Mouse (Mus musculus) heart, embryonic 16.5 days (tissue): ENCODE data around the gene 1810024B03Rik. TPM values are rescaled to one million over a fixed set of nuclear protein-coding genes. Genes with fewer than 3 reads are reported as not detected.
A peak's percentile ranks its signal among the peaks of the same experiment; 100 is the strongest.
"Not testable (repeated sequence)": the region's sequence is repeated elsewhere in the genome, so short reads cannot be mapped to it uniquely, and the experiment has no call there.

Source experiments
- ATAC-seq: fragments of 200-750 bp; cut with Nextera tagmentation; replicated peaks from 2 replicates; pipeline ENCODE4 v1.8.0; 2017; ENCODE audit warnings: moderate number of reproducible peaks; ENCODE audit not compliant: insufficient read depth, low FRiP score; ENCODE audit errors: extremely low read depth
- H3K27ac ChIP-seq: fragments of 300-500 bp; sonication (generic); 2 replicates; pipeline ENCODE4 v1.5.1; 2014; ENCODE audit warnings: mild to moderate bottlenecking, low read length, control low read depth, moderate library complexity
- H3K27me3 ChIP-seq: fragments of 300-500 bp; sonication (generic); 2 replicates; pipeline ENCODE4 v1.6.1; 2014; ENCODE audit warnings: low read length, mixed read lengths; ENCODE audit not compliant: control insufficient read depth, insufficient read depth
- H3K36me3 ChIP-seq: fragments of 300-500 bp; sonication (generic); 2 replicates; pipeline ENCODE4 v1.6.1; 2014; ENCODE audit not compliant: control insufficient read depth, insufficient read depth
- H3K4me1 ChIP-seq: fragments of 300-500 bp; sonication (generic); 2 replicates; pipeline ENCODE4 v1.6.1; 2014; ENCODE audit warnings: low read length, mixed read lengths; ENCODE audit not compliant: control insufficient read depth, insufficient read depth
- H3K4me2 ChIP-seq: fragments of 300-500 bp; sonication (generic); 2 replicates; pipeline ENCODE4 v1.6.1; 2014; ENCODE audit warnings: low read depth, mild to moderate bottlenecking, control low read depth, low read length
- H3K4me3 ChIP-seq: fragments of 300-500 bp; sonication (generic); 2 replicates; pipeline ENCODE4 v1.5.1; 2014; ENCODE audit warnings: mild to moderate bottlenecking, control low read depth, low read length
- H3K9ac ChIP-seq: fragments of 300-500 bp; sonication (generic); 2 replicates; pipeline ENCODE4 v1.6.1; 2014; ENCODE audit warnings: low read length, control low read depth
- H3K9me3 ChIP-seq: fragments of 300-500 bp; sonication (generic); replicated peaks from 2 replicates; pipeline ENCODE4 v1.6.1; 2016; ENCODE audit warnings: low read length; ENCODE audit not compliant: control insufficient read depth
- WGBS: fragments of 180-500 bp; shearing (Covaris S2); extraction: QIAGEN DNeasy Blood & Tissue Kit; methylation state at CpG from one replicate; pipeline ENCODE4 v1.1.7; 2014; 5-methylcytosine and 5-hydroxymethylcytosine counted together
- polyA plus RNA-seq: library from polyadenylated mRNA; unstranded; fragments of >200 nt; fragmentation: Nextera tagmentation; extraction: Ambion mirVana; gene quantifications from 2 replicates; pipeline ENCODE4 v1.2.1, GENCODE M21; 2015

1810024B03Rik gene
- polyA plus RNA-seq, 1 experiment from 2014 or later, result 0.93 TPM

- Histone ChIP-seq H3K4me2 (no peak overlapping the region), H3K9me3 (no peaks in the 10 kb centered on the region), H3K9ac (no peak overlapping the region), H3K4me1 (peaks cover 8% of the 10 kb centered on the region), H3K27me3 (no peaks in the 10 kb centered on the region), H3K4me3 (no peak overlapping the region), H3K27ac (no peak overlapping the region), H3K36me3 (no peaks in the 10 kb centered on the region)
- no peak for ATAC-seq
- 25% methylated on average over 3 of the region's 3 CpGs for WGBS
Observed at GRCm38 (mm10) chr2:127204932-127205331, 3.1 kb downstream of the 1810024B03Rik start.

- no peaks in the 10 kb centered on the region; the same call in 1 of the 2 replicates for H3K27me3 ChIP-seq
- no peak overlapping the region for H3K9ac ChIP-seq
- no peaks in the 10 kb centered on the region for H3K4me1 ChIP-seq
- H3K27ac ChIP-seq, result no peak overlapping the region
- ATAC-seq, result no peak
- H3K4me2 ChIP-seq, result no peak overlapping the region
- H3K4me3 ChIP-seq, result no peak overlapping the region
- no peaks in the 10 kb centered on the region for H3K36me3 ChIP-seq
- no peaks in the 10 kb centered on the region for H3K9me3 ChIP-seq
Observed at GRCm38 (mm10) chr2:127189574-127189973, 18.5 kb downstream of the 1810024B03Rik start.

GRCm38 (mm10) chr2:127182598-127183381, 25.3 kb downstream of the 1810024B03Rik start:
- peak overlapping the region; percentile 88 for H3K9ac ChIP-seq
- H3K4me1 ChIP-seq, result no peaks in the 10 kb centered on the region
- H3K4me3 ChIP-seq, result peak overlapping the region; percentile 75
- no peaks in the 10 kb centered on the region for H3K9me3 ChIP-seq
- ATAC-seq, result peak; percentile 100
- H3K27ac ChIP-seq, result peak overlapping the region; percentile 90
- WGBS, result 3% methylated on average over 17 of the region's 17 CpGs
- peak overlapping the region; percentile 86 for H3K4me2 ChIP-seq
- no peaks in the 10 kb centered on the region for H3K36me3 ChIP-seq
- H3K27me3 ChIP-seq, result no peaks in the 10 kb centered on the region

GRCm38 (mm10) chr2:127166261-127166660, 41.8 kb downstream of the 1810024B03Rik start:
- H3K4me3 ChIP-seq, H3K36me3 ChIP-seq, H3K9ac ChIP-seq, H3K4me2 ChIP-seq, H3K4me1 ChIP-seq, H3K27ac ChIP-seq, H3K9me3 ChIP-seq, ATAC-seq, H3K27me3 ChIP-seq: not testable (repeated sequence)
- WGBS, result 0% methylated on average over 1 of the region's 1 CpGs

- no peak overlapping the region for H3K27ac ChIP-seq
- 42% methylated on average over 4 of the region's 4 CpGs for WGBS
- ATAC-seq, result no peak
Observed at GRCm38 (mm10) chr2:127165675-127166074, 42.4 kb downstream of the 1810024B03Rik start.

GRCm38 (mm10) chr2:127145699-127146098, 62.4 kb downstream of the 1810024B03Rik start:
- 79% methylated on average over 3 of the region's 3 CpGs for WGBS
- H3K27ac ChIP-seq, result no peak overlapping the region
- H3K27me3 ChIP-seq, result no peaks in the 10 kb centered on the region
- H3K9ac ChIP-seq, result no peak overlapping the region
- H3K4me3 ChIP-seq, result no peak overlapping the region
- H3K4me2 ChIP-seq, result no peak overlapping the region
- no peak for ATAC-seq
- peaks cover 4% of the 10 kb centered on the region; the same call in 1 of the 2 replicates for H3K9me3 ChIP-seq
- H3K4me1 ChIP-seq, result peaks cover 8% of the 10 kb centered on the region
- no peaks in the 10 kb centered on the region; the same call in 1 of the 2 replicates for H3K36me3 ChIP-seq

More at GRCm38 (mm10) chr2:127165675-127166074, 42.4 kb downstream of the 1810024B03Rik start:
- no peaks in the 10 kb centered on the region for H3K27me3 ChIP-seq
- no peaks in the 10 kb centered on the region for H3K4me1 ChIP-seq
- no peaks in the 10 kb centered on the region for H3K9me3 ChIP-seq
- H3K9ac ChIP-seq, result no peak overlapping the region
- no peaks in the 10 kb centered on the region for H3K36me3 ChIP-seq
- H3K4me2 ChIP-seq, result no peak overlapping the region
- H3K4me3 ChIP-seq, result no peak overlapping the region

GRCm38 (mm10) chr2:127143158-127144063, 64.7 kb downstream of the 1810024B03Rik start, which contains the start of gene Itpripl1:
Gene Itpripl1, minus strand, starts transcription at chr2:127143442.
- WGBS, result 4% methylated on average over 31 of the region's 31 CpGs
- peaks cover 8% of the 10 kb centered on the region for H3K36me3 ChIP-seq
- no peak within 1 kb of the TSS for H3K27ac ChIP-seq

GRCm38 (mm10) chr2:127142577-127143157, 65.4 kb downstream of the 1810024B03Rik start:
- peak overlapping the region; percentile 69 for H3K4me3 ChIP-seq
- peaks cover 6% of the 10 kb centered on the region for H3K9me3 ChIP-seq
- ATAC-seq, result no peak
- no peak overlapping the region for H3K27ac ChIP-seq
- H3K27me3 ChIP-seq, result no peaks in the 10 kb centered on the region
- H3K4me2 ChIP-seq, result peak overlapping the region; percentile 68
- WGBS, result 13% methylated on average over 6 of the region's 6 CpGs
- peaks cover 14% of the 10 kb centered on the region for H3K4me1 ChIP-seq
- H3K9ac ChIP-seq, result peak overlapping the region; percentile 76
- peaks cover 8% of the 10 kb centered on the region for H3K36me3 ChIP-seq

More at GRCm38 (mm10) chr2:127143158-127144063, 64.7 kb downstream of the 1810024B03Rik start, which contains the start of gene Itpripl1:
- Histone ChIP-seq H3K9me3 (peaks cover 6% of the 10 kb centered on the region), H3K4me2 (peak within 1 kb of the TSS; percentile 68), H3K27me3 (no peaks in the 10 kb centered on the region), H3K4me1 (peaks cover 8% of the 10 kb centered on the region), H3K4me3 (peak within 1 kb of the TSS; percentile 69), H3K9ac (peak within 1 kb of the TSS; percentile 76)
- peak; percentile 91 for ATAC-seq
